Mouse (Mus musculus): ENCODE results near the gene Rasal1. TPM values are rescaled to one million over a fixed set of nuclear protein-coding genes. Genes with fewer than 3 reads are reported as not detected.

Gene Rasal1
- polyA plus RNA-seq, 1 experiment from 2014 or later, result 0.27 TPM

DNA sequence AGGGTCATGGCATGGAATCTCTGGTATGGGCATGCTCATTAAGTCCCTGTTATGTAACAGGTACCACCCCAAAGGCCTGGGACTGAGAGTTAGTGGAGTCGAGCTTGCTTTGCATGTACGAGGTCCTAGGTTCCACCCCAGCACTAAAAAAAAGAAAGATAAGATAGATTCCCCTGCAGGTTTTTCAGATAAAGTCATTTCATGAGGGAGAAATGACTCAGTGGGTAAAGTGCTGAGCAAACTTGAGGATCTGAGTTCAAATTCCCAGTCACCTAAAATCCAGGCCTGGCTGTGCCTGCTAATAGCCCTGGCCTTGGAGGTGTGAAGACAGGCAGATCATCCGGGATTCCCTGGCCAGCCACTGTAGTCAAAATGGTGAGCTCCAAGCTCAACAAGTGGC, 23.3 kb downstream of the Rasal1 start:
- ATAC-seq, result no peak
- Histone ChIP-seq H3K27ac (no peak overlapping the region), H3K4me3 (no peak overlapping the region), H3K4me2 (no peak overlapping the region), H3K27me3 (0 out of 2 replicates have a peak, but pooled peaks cover 5% of the 10 kb centered on the region), H3K9ac (no peak overlapping the region), H3K36me3 (ENCODE audit: poor library complexity, severe bottlenecking) (no peaks in the 10 kb centered on the region), H3K9me3 (replicated peaks) (no peaks in the 10 kb centered on the region), H3K4me1 (peaks cover 10% of the 10 kb centered on the region)
- 87% methylated on average over 3 of the region's 3 CpGs for WGBS

- Histone ChIP-seq H3K9ac (no peak overlapping the region), H3K4me1 (peaks cover 10% of the 10 kb centered on the region), H3K9me3 (replicated peaks) (no peaks in the 10 kb centered on the region), H3K27me3 (no peaks in the 10 kb centered on the region), H3K4me2 (no peak overlapping the region), H3K27ac (no peak overlapping the region), H3K36me3 (ENCODE audit: poor library complexity, severe bottlenecking) (no peaks in the 10 kb centered on the region), H3K4me3 (no peak overlapping the region)
- WGBS, result 9% methylated on average over 12 of the region's 12 CpGs
- no peak for ATAC-seq
Observed at GRCm38 (mm10) chr5:120673626-120674025, 25.0 kb downstream of the Rasal1 start.

GRCm38 (mm10) chr5:120674229-120675145, 25.9 kb downstream of the Rasal1 start:
- Histone ChIP-seq H3K4me2 (peak overlapping the region; percentile 27), H3K9ac (0 out of 2 replicates have a peak overlapping the region, but pooled peaks have one; percentile 21), H3K4me1 (peaks cover 14% of the 10 kb centered on the region), H3K36me3 (ENCODE audit: poor library complexity, severe bottlenecking) (no peaks in the 10 kb centered on the region), H3K9me3 (replicated peaks) (no peaks in the 10 kb centered on the region), H3K27me3 (no peaks in the 10 kb centered on the region), H3K27ac (no peak overlapping the region), H3K4me3 (no peak overlapping the region)
- WGBS, result 32% methylated on average over 21 of the region's 21 CpGs
- no peak; the same call in 1 of the 2 replicates for ATAC-seq

GRCm38 (mm10) chr5:120677516-120677915, 28.9 kb downstream of the Rasal1 start:
- H3K4me1 ChIP-seq, result peaks cover 32% of the 10 kb centered on the region
- 26% methylated on average over 2 of the region's 2 CpGs for WGBS
- H3K36me3 ChIP-seq (ENCODE audit: poor library complexity, severe bottlenecking), result peaks cover 12% of the 10 kb centered on the region; the same call in 1 of the 2 replicates
- no peaks in the 10 kb centered on the region for H3K9me3 ChIP-seq (replicated peaks)
- H3K4me2 ChIP-seq, result no peak overlapping the region
- H3K9ac ChIP-seq, result no peak overlapping the region
- no peak overlapping the region for H3K27ac ChIP-seq
- no peak for ATAC-seq
- no peak overlapping the region for H3K4me3 ChIP-seq
- H3K27me3 ChIP-seq, result peaks cover 10% of the 10 kb centered on the region

DNA sequence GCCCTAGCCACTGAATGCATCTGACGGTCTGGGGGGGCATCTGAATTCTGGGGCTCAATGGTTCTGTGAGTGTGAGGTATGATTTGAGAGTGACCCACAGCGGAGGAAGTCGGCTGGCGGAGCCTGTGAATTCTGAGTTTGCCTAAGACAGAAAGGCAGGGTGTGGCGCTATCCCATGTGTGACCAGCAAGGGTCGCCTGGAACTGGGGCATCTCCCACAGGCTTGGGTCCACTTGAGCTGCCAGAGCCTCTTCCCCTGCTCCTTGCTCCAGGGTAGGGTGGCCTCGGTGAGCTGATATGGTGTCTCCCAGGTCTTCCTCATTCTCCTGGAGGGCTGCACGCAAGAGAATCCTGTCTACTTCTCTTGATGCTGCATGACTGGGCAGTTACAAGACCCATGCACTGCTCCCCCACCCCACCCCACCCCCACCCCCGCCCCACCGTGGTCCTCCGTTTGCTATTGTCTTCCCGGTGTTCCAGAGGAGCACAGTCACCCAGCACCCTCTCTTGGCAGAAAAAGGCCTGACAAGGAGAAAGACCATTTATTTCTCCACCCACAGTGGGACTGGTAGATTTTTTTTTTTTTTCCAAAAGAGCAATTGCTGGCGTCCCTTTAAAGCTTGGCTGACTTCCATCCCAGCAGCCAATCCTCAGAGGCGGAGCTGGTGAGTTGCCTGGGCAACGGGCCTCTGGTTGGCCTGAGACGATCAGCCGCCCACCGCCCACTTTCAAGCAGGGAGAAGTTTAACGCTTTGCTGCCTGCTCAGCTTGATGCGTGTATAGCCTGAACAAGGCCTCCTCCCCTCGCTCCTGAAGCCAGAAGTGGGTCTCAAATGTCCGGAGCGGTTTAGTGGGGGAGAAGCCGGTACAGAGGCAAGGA, 31.3 kb downstream of the Rasal1 start:
- H3K4me2 ChIP-seq, result peak overlapping the region; percentile 59
- peaks cover 33% of the 10 kb centered on the region for H3K27me3 ChIP-seq
- WGBS, result 2% methylated on average over 23 of the region's 24 CpGs
- peaks cover 30% of the 10 kb centered on the region for H3K4me1 ChIP-seq
- peak overlapping the region; percentile 51 for H3K9ac ChIP-seq
- ATAC-seq, result peak; percentile 88
- H3K27ac ChIP-seq, result peak overlapping the region; percentile 87
- peak overlapping the region; percentile 27 for H3K4me3 ChIP-seq
- peaks cover 16% of the 10 kb centered on the region for H3K36me3 ChIP-seq (ENCODE audit: poor library complexity, severe bottlenecking)
- H3K9me3 ChIP-seq (replicated peaks), result no peaks in the 10 kb centered on the region

- H3K4me1 ChIP-seq, result peaks cover 27% of the 10 kb centered on the region
- H3K27ac ChIP-seq, result peak overlapping the region; percentile 51; the same call in 1 of the 2 replicates
- no peak overlapping the region for H3K9ac ChIP-seq
- H3K9me3 ChIP-seq (replicated peaks), result no peaks in the 10 kb centered on the region
- peak overlapping the region; percentile 49 for H3K4me2 ChIP-seq
- 82% methylated on average over 18 of the region's 18 CpGs for WGBS
- H3K36me3 ChIP-seq (ENCODE audit: poor library complexity, severe bottlenecking), result peaks cover 21% of the 10 kb centered on the region
- no peak for ATAC-seq
- peaks cover 39% of the 10 kb centered on the region for H3K27me3 ChIP-seq
- H3K4me3 ChIP-seq, result no peak overlapping the region
Observed at GRCm38 (mm10) chr5:120680918-120681317, 32.3 kb downstream of the Rasal1 start.

GRCm38 (mm10) chr5:120682982-120683771, 34.6 kb downstream of the Rasal1 start:
- no peak overlapping the region for H3K9ac ChIP-seq
- peaks cover 21% of the 10 kb centered on the region for H3K36me3 ChIP-seq (ENCODE audit: poor library complexity, severe bottlenecking)
- ATAC-seq, result no peak
- 9% methylated on average over 24 of the region's 24 CpGs for WGBS
- no peak overlapping the region for H3K4me3 ChIP-seq
- H3K27ac ChIP-seq, result no peak overlapping the region
- no peaks in the 10 kb centered on the region for H3K9me3 ChIP-seq (replicated peaks)
- no peak overlapping the region for H3K4me2 ChIP-seq
- H3K4me1 ChIP-seq, result peaks cover 27% of the 10 kb centered on the region
- peaks cover 42% of the 10 kb centered on the region for H3K27me3 ChIP-seq

- no peak overlapping the region for H3K4me2 ChIP-seq
- H3K9me3 ChIP-seq (replicated peaks), result no peaks in the 10 kb centered on the region
- H3K27ac ChIP-seq, result no peak overlapping the region
- WGBS, result 87% methylated on average over 8 of the region's 8 CpGs
- H3K4me1 ChIP-seq, result peaks cover 14% of the 10 kb centered on the region
- no peak for ATAC-seq
- H3K9ac ChIP-seq, result no peak overlapping the region
- H3K36me3 ChIP-seq (ENCODE audit: poor library complexity, severe bottlenecking), result peaks cover 20% of the 10 kb centered on the region
- peaks cover 44% of the 10 kb centered on the region for H3K27me3 ChIP-seq
- no peak overlapping the region for H3K4me3 ChIP-seq
Observed at GRCm38 (mm10) chr5:120685678-120686077, 37.1 kb downstream of the Rasal1 start.

DNA sequence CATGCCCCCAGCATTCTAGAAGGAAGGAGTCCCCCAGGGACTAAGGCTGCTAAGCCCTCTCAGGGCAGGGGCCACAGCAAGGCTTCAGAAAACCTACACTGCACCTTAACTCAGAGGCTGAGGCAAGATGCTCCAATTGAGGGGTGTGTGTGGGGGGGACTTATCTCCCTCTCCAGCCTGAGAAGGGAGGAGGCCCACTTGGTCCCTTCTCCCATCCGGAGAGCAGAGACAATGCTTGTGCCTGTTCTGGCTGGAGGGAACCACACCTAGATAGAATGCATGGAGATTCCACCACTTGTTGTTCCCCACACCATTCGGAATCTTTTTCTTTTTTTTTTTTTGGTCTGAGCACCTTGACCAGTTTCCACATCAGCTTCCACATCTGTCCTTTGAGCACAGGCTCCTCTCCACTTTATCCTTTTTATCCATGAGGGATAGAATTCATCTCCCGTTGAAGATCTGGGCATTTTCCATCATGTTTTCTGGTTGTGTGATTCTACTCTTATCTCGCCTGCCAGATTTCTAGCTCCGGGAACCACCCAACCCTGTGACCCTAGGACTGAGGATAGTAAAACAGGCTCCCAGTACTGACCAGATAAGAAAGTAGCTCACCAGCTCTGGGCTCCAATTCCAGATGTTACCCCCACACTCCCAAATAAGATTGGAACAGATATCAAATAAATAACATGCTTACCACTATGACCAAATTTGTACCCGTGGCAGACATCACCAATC, 38.3 kb downstream of the Rasal1 start:
- Histone ChIP-seq H3K4me1 (peaks cover 9% of the 10 kb centered on the region), H3K4me2 (no peak overlapping the region), H3K9me3 (replicated peaks) (no peaks in the 10 kb centered on the region), H3K27ac (no peak overlapping the region), H3K36me3 (ENCODE audit: poor library complexity, severe bottlenecking) (peaks cover 15% of the 10 kb centered on the region), H3K4me3 (no peak overlapping the region), H3K9ac (no peak overlapping the region), H3K27me3 (peaks cover 41% of the 10 kb centered on the region)
- 86% methylated on average over 6 of the region's 6 CpGs for WGBS
- ATAC-seq, result no peak

- WGBS, result 90% methylated on average over 3 of the region's 3 CpGs
- Histone ChIP-seq H3K4me1 (peaks cover 6% of the 10 kb centered on the region), H3K9ac (no peak overlapping the region), H3K4me2 (no peak overlapping the region), H3K9me3 (replicated peaks) (no peaks in the 10 kb centered on the region), H3K4me3 (no peak overlapping the region), H3K36me3 (ENCODE audit: poor library complexity, severe bottlenecking) (peaks cover 9% of the 10 kb centered on the region), H3K27ac (no peak overlapping the region), H3K27me3 (peaks cover 40% of the 10 kb centered on the region)
- ATAC-seq, result no peak
Observed at GRCm38 (mm10) chr5:120687484-120687851, 38.9 kb downstream of the Rasal1 start.

GRCm38 (mm10) chr5:120687897-120688296, 39.3 kb downstream of the Rasal1 start:
- H3K9me3 ChIP-seq (replicated peaks), result no peaks in the 10 kb centered on the region
- no peak overlapping the region for H3K4me3 ChIP-seq
- WGBS, result 89% methylated on average over 5 of the region's 5 CpGs
- H3K4me1 ChIP-seq, result peaks cover 2% of the 10 kb centered on the region
- H3K4me2 ChIP-seq, result no peak overlapping the region
- no peak overlapping the region for H3K9ac ChIP-seq
- no peak overlapping the region for H3K27ac ChIP-seq
- no peak for ATAC-seq
- H3K27me3 ChIP-seq, result peaks cover 40% of the 10 kb centered on the region
- peaks cover 8% of the 10 kb centered on the region; the same call in 1 of the 2 replicates for H3K36me3 ChIP-seq (ENCODE audit: poor library complexity, severe bottlenecking)
